Mouse (Mus musculus) heart, postnatal 0 days (tissue): ENCODE data around the gene Fat3. TPM values are rescaled to one million over a fixed set of nuclear protein-coding genes. Genes with fewer than 3 reads are reported as not detected.

Source experiments
- ATAC-seq: fragments of 200-750 bp; cut with Nextera tagmentation; 2 replicates; pipeline ENCODE4 v1.8.0; 2017; ENCODE audit warnings: low read depth, moderate number of reproducible peaks, moderate library complexity; ENCODE audit not compliant: insufficient read depth
- DNase-seq: peaks from one replicate; pipeline ENCODE4 v3.0.0-alpha.2; 2016; ENCODE audit warnings: low spot score
- H3K27ac ChIP-seq: fragments of 300-500 bp; sonication (generic); 2 replicates; pipeline ENCODE4 v1.5.1; 2014; ENCODE audit warnings: low read depth, mild to moderate bottlenecking
- H3K27me3 ChIP-seq: fragments of 300-500 bp; sonication (generic); 2 replicates; pipeline ENCODE4 v1.6.1; 2014; ENCODE audit warnings: low read length, mixed read lengths; ENCODE audit not compliant: control insufficient read depth, insufficient read depth
- H3K36me3 ChIP-seq: fragments of 300-500 bp; sonication (generic); replicated peaks from 2 replicates; pipeline ENCODE4 v1.6.1; 2014; ENCODE audit warnings: low read length, mixed read lengths; ENCODE audit not compliant: control insufficient read depth, insufficient read depth
- H3K4me1 ChIP-seq: fragments of 300-500 bp; sonication (generic); 2 replicates; pipeline ENCODE4 v1.6.1; 2014; ENCODE audit warnings: antibody characterized with exemption; ENCODE audit not compliant: control insufficient read depth, insufficient read depth
- H3K4me2 ChIP-seq: fragments of 300-500 bp; sonication (generic); 2 replicates; pipeline ENCODE4 v1.6.1; 2014; ENCODE audit warnings: low read depth, mild to moderate bottlenecking, low read length, moderate library complexity
- H3K4me3 ChIP-seq: fragments of 300-500 bp; sonication (generic); 2 replicates; pipeline ENCODE4 v1.5.1; 2014; ENCODE audit warnings: low read depth, low read length
- H3K9ac ChIP-seq: fragments of 300-500 bp; sonication (generic); replicated peaks from 2 replicates; pipeline ENCODE4 v1.6.1; 2014; ENCODE audit warnings: low read depth, low read length, mixed read lengths
- H3K9me3 ChIP-seq: fragments of 300-500 bp; sonication (generic); replicated peaks from 2 replicates; pipeline ENCODE4 v1.6.1; 2016; ENCODE audit warnings: low read length; ENCODE audit not compliant: control insufficient read depth
- CTCF ChIP-seq: IDR thresholded peaks from 2 replicates; pipeline ENCODE4 v1.5.1; 2016; ENCODE audit warnings: antibody characterized with exemption, control low read depth, low read depth
- EP300 ChIP-seq: IDR thresholded peaks from 2 replicates; pipeline ENCODE4 v1.6.1; 2016; ENCODE audit warnings: antibody characterized with exemption, low read depth
- WGBS: fragments of 180-500 bp; shearing (Covaris S2); extraction: QIAGEN DNeasy Blood & Tissue Kit; methylation state at CpG from one replicate; pipeline ENCODE4 v1.1.7; 2014; 5-methylcytosine and 5-hydroxymethylcytosine counted together
- polyA plus RNA-seq: library from polyadenylated mRNA; unstranded; fragments of >200 nt; fragmentation: Nextera tagmentation; extraction: Ambion mirVana; gene quantifications from 2 replicates; pipeline ENCODE4 v1.2.1, GENCODE M21; 2015
- total RNA-seq: library from RNA; depleted of rRNA; stranded (reverse); fragments of >200 nt; gene quantifications from 2 replicates; pipeline ENCODE4 v1.2.3, GENCODE M21; 2014; ENCODE audit warnings: low replicate concordance

Gene Fat3
- total and polyA plus RNA-seq, 2 experiments from 2014 or later: 0.19 to 2.4 TPM

DNA sequence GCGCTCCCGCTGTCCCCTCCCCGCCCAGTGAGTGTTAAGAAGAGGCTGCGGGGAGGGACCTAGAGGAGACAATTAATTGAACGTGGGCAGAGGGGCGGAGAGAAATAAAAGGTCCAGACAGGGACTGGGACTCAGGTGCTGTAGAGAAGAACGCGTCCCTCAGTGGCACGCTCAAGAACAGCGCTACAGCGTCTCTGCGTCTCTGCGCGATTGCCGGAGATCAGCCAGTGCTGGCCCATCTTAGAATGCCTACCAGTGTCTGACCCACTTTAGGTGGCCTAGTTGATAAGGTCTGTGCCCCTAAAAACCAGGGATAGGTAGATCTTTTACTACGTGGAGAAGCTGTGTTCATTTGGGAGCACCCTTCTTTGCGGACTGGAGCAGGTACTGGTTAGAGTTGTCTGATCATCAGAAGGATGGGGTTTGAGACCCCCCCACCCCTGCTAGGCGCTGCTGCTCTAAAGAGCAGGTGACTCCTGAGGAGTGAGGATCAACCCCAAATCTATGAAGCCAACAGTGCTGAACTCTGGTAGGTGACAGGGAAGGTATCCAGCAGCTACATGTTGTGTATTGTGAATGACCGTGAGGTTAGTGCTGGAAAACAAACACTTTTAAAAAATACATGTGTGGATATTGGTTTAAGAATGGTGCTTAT lies 626.5 kb downstream of the Fat3 start, which contains the start of gene Mtnr1b:
Mtnr1b (minus strand) TSS at position 51 of the 655 bp plus-strand sequence.
- peaks cover 13% of the 10 kb centered on the region; the same call in 1 of the 2 replicates for H3K27me3 ChIP-seq
- no peak within 1 kb of the TSS for H3K27ac ChIP-seq
- no peak for DNase-seq
- H3K4me2 ChIP-seq: no peak within 1 kb of the TSS
- no peak within 1 kb of the TSS for H3K9ac ChIP-seq
- 48% methylated on average over 19 of the region's 19 CpGs for WGBS
- no peaks in the 10 kb centered on the region for H3K4me1 ChIP-seq
- no peaks in the 10 kb centered on the region for H3K36me3 ChIP-seq
- no peaks in the 10 kb centered on the region for H3K9me3 ChIP-seq
- no peak within 1 kb of the TSS for H3K4me3 ChIP-seq
- ATAC-seq: no peak
- no peak for TF ChIP-seq CTCF
- TF ChIP-seq EP300: no peak

DNA sequence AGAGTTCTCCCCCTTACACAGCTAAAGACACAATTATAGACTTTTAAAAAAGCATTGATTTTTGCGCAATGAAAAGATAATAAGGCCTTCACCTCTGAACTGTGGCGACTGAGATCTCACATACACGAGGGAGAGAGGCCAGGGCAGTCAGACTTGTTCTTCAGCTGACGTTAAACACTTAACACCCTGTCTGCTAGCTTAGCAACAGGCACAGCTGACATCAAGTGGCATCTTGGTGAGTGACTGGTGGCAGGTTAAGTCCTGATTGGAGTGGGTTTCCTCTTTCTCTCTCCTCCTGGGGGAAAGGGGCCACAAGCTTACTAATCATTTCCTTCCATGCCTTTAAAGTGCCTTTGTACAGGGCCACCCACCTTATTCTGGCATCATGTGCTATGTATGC lies 631.1 kb downstream of the Fat3 start:
- H3K27ac ChIP-seq: no peak overlapping the region
- no peaks in the 10 kb centered on the region for H3K4me1 ChIP-seq
- H3K4me2 ChIP-seq: no peak overlapping the region
- no peak for ATAC-seq
- no peak for TF ChIP-seq EP300
- no peak for DNase-seq
- H3K4me3 ChIP-seq: no peak overlapping the region
- no peaks in the 10 kb centered on the region for H3K36me3 ChIP-seq
- 34% methylated on average over 4 of the region's 4 CpGs for WGBS
- no peak overlapping the region for H3K9ac ChIP-seq
- peaks cover 13% of the 10 kb centered on the region; the same call in 1 of the 2 replicates for H3K27me3 ChIP-seq
- no peaks in the 10 kb centered on the region for H3K9me3 ChIP-seq

DNA sequence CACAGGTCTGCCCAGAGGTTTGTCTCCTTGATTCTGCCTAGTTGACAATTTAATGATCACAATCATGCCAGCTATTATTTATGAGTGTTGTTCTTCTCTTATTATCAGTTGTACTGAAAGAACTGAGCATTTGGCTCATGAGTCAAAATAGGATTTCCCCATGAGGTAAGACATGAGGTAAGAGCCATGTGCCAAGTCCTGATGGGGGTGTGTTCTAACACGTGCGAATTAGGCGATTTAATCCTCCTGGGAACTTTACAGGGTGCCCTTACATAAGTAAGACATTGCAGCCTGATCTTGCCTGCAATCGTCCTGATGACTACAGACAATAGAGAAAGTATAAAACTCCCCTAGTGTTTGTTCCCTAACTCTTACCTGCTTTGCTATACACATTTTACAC lies 631.6 kb downstream of the Fat3 start:
- TF ChIP-seq EP300 (no peak), CTCF (no peak)
- Histone ChIP-seq H3K9me3 (no peaks in the 10 kb centered on the region), H3K27ac (no peak overlapping the region), H3K9ac (no peak overlapping the region), H3K27me3 (peaks cover 9% of the 10 kb centered on the region; the same call in 1 of the 2 replicates), H3K4me3 (no peak overlapping the region), H3K36me3 (no peaks in the 10 kb centered on the region), H3K4me1 (no peaks in the 10 kb centered on the region), H3K4me2 (no peak overlapping the region)
- DNase-seq: no peak
- WGBS: 60% methylated on average over 4 of the region's 4 CpGs
- no peak for ATAC-seq

DNA sequence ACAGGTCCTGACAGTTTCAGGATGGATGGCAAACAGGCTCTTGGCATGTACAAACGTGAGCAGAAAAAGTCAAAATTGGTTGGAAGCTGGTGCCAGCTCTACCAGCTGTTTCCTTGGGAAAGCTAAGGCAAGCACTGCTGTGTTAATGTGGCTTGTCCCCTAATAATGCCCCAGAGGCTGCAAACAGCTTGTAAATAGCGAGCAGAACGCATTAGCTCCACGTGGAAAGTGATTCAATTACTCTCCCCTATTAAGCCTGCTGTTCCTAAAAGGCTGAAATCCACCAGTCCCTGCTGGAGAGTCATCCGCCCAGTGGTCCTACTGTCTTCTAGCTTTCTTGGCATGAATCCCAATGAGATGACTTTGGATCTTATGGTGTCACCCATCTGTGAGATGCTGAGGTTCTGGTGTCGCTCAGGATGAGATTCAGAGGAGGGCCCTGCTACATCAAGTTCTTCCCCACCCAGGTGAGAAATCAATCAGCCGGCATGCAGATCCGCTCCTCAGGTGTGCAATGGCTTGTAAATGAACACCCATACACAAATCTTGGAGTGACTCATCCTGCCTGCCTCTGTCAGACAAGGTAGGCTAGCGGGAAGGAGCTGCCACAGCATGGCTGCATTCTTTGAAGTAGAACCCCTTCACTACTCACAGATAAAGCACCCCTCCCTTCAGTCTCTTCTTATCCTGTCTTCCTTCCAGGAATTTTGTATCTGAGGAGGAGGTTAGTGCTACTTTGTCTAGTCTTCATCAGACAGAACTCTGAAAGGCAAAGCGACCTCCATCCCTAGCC lies 634.6 kb downstream of the Fat3 start:
- Histone ChIP-seq H3K4me3 (no peak overlapping the region), H3K4me2 (no peak overlapping the region), H3K9me3 (no peaks in the 10 kb centered on the region), H3K36me3 (no peaks in the 10 kb centered on the region), H3K27ac (no peak overlapping the region), H3K4me1 (no peaks in the 10 kb centered on the region), H3K9ac (no peak overlapping the region), H3K27me3 (no peaks in the 10 kb centered on the region)
- no peak for DNase-seq
- 79% methylated on average over 10 of the region's 10 CpGs for WGBS
- no peak for TF ChIP-seq CTCF
- no peak for TF ChIP-seq EP300
- no peak for ATAC-seq

DNA sequence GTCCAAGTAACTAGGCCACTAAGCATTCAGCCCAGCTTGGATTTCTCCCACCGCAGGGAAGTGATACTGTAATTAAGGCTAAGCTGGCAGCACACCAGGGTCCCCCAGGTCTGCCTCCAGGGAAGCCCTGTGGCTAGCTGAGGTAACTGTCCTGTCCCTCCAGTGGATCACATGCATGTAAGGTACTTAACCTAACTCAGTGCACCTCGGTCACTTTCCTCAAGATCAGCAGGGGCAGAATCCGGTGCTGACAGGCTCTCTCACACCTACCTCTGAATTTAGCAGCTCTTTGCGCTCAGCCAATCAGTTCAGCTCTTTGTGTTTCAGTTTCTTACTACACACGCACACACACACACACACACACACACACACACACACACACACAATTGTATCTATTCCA lies 639.7 kb downstream of the Fat3 start:
- no peak overlapping the region for H3K4me3 ChIP-seq
- H3K27me3 ChIP-seq: no peaks in the 10 kb centered on the region
- TF ChIP-seq CTCF (no peak), EP300 (no peak)
- ATAC-seq (peak; percentile 76), DNase-seq (peak; percentile 44)
- no peaks in the 10 kb centered on the region for H3K4me1 ChIP-seq
- H3K36me3 ChIP-seq: no peaks in the 10 kb centered on the region
- no peak overlapping the region for H3K9ac ChIP-seq
- no peak overlapping the region for H3K4me2 ChIP-seq
- H3K27ac ChIP-seq: no peak overlapping the region
- H3K9me3 ChIP-seq: no peaks in the 10 kb centered on the region
- 35% methylated on average over 5 of the region's 5 CpGs for WGBS
